Mouse (Mus musculus) frontal cortex, postnatal 10 days (tissue): ENCODE data around the gene Palb2.
A peak's percentile ranks its signal among the peaks of the same experiment; 100 is the strongest.
"Not testable (repeated sequence)": the region's sequence is repeated elsewhere in the genome, so short reads cannot be mapped to it uniquely, and the experiment has no call there.

Experiments used
- DNase-seq, 2 experiments: peaks; one replicate each; pipeline ENCODE4 v3.0.0; 2022; ENCODE audit warnings: low spot score in 2 of 2, mixed read lengths in 1 of 2

Palb2 gene

DNA sequence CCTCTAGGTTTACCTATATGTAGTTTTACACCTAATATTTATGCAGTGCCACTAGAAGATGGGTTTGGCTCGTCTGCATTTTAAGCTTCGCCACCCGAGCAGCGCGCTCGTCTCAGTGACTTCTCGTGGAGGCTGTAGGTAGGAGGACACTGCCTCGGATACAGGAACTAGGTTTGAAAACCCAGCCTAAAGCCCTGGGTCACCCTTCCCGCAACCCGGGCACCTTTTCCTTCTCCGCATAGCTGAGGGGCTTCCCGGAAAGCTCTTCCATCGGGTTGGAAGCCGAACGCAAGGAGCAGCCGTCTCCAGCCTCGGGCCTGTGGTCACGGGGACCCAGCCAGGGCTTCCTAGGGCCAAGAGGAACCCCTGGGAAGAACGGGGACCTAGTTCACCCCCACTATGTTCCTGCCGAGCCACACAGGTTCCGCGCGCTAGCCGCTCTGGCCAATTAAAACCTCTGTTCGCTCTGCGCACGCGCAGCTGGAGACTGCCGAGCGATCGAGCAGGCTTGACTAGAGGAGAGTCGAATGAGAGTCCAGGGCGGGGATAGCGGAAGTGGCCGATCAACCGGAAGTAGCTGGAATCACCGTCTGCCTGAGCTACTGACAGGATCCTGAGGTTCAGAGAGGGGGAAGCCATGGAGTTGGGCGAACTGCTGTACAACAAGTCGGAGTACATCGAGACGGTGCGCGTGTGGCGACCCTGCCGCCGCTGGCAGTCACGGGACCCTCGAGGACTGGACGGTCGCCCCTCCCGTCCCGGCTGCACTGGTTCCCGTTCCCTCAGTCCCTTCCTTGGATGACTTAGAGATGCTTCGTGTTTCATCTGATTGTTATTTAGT, at the start of gene Palb2, which contains the start of gene Dctn5:
Palb2 (minus strand) TSS at position 489 of the 841 bp plus-strand sequence.
Dctn5 (plus strand) TSS at position 545 of the 841 bp plus-strand sequence.
- peak; percentile 95 to 98 for DNase-seq

DNA sequence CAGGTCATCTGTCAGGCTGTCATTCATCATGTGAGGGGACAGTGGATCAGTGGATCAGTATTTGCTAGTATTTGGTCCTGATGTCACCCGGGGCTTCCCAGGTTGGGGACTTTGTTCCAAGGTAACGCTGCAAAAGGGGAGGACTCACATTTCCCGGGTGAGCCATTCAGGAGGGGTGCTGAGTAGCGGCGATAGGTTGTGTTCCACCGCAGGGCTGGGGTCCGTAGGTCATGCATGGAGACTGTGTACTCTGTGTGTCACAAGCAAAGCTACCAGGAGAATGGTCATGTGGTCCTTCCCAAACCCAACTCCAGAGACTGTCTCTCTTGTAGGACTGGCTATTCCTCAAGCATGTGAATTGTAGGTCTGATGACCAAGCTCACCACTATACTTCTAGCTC, 47.9 kb upstream of the Palb2 start:
- DNase-seq, result no peak

DNA sequence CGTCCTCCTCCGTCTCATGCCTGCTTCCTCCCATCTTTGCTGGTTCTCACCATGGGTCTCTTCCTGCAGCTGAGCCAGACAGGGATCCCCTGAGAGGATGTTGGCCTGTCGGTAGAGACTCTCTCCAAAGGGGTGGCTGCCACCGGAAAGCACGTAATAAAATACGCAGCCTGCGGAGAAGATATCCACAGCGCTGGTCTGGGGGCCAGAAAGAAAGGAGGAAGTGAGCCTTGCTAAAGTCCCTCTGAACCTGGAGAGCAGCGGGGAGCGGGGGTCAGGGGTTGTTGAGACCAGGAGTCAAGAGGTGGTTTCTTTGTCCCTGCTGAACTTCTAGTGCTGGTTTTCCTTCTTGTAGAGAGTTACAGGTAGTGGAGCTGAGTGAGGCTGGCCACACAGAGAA, 38.8 kb upstream of the Palb2 start:
- no peak for DNase-seq

DNA sequence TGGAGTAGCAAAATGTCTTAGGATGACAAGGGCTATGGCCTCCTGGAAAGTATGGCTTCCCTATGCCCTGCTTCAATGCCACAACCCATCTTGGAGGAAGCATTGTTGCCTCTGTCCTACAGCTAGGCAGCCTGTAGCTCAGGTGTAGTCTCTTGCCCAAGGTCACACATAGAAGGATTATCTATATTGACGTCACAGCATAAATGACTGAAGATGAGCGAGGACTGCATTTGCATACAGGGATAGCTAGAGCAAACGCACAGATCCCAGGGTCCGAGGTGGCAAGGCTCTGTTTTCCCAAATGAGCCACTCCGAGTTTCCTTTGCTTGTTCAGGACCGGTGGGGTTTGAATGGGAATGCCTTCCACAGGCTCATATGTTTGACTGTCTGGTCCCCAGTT, 37.9 kb upstream of the Palb2 start:
- no peak for DNase-seq

DNA sequence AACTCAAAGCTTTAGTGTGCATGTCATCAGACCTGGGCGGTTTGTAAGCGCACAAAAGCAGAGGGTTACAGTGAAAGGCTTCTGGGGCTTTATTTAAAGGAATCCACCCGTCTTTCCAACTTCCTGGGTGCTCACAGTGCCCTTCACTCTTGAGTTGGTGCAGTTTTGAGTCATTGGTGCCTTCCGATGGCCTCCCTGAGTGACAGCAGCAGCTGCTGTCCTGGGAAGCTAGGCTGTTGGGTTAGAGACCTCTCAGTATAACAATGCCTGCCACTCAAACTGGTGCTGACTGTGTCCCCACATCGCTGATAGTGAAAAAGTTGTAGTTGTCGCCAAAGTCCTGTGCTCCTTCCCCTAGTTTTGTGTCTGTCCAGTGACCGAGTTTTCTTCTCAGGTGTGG, 34.4 kb upstream of the Palb2 start:
- no peak for DNase-seq

DNA sequence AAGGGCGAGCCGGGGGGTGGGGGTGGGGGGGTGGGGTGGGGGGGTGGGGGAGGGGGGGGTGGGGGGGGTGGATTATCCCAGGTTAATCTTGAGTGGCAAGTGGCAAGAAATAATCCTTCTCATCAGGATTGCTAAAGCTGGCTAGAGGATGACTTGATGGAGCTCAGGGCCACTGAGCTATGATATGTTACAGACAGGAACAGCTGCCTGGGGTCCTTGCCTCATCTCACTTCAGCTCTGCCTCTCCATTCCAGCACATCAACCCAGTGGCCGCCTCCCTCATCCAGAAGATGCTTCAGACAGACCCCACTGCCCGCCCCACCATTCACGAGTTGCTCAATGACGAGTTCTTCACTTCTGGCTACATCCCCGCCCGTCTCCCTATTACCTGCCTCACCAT, 31.0 kb upstream of the Palb2 start:
- DNase-seq, result no peak

DNA sequence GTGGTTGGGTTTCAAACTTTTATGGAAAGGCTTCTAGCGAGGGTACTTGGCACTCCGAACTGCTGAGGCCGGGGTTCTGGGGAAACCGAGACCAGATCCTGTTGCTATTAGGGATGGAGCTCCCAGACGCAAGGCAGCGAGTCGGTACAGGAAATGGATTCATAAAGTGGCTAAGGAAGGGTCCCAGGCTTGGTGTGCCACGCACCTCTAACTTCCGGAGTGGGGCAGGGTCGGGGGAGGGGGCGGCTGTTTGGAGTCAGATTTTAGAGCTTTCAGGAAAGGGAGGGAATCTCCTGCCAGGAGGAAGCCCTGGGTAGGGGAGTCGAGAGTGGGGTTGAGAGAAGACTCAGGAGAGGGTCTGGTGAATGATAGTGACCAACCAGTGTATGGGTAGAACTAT, 27.3 kb upstream of the Palb2 start:
- no peak for DNase-seq

DNA sequence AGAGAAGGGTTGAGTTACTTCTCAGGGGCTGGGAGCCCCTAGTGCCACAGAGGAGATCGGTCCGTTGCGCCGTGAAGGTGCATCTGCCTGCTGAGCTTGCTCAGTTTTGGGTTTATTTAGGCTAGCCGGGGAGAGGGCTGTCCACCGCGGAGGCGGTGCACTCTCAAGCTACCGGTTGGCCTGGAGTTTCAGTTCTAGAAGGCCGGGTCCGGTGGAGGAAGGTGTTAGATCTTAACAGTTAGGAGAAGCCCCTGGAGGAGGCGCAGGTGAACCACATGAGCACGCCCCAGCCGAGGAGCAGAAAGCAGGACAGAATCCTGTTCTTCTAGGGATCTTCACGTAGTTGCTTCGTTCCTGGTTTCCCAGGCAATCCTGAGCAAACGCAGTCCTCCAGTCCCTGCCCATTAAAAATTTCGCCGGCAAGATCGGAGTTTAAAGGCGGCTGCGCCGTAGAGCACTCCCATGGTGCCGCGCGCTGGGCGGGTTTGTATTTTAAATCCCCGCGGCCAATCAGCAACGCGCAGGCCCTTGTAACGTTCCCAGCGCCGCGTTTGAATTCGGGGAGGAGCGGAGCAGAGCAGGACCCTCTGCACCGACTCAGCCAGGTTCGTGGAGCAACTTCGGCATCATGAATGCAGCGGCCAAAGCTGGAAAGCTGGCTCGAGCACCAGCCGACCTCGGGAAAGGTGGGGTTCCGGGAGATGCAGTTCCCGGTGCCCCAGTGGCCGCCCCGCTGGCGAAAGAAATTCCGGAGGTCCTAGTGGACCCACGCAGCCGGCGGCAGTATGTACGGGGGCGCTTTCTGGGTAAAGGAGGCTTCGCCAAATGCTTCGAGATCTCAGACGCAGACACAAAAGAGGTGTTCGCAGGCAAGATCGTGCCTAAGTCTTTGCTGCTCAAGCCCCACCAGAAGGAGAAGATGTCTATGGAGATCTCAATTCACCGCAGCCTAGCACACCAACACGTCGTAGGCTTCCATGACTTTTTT, 26.4 kb upstream of the Palb2 start, which contains the start of gene Plk1:
Plk1 (plus strand) TSS at position 525 of the 988 bp plus-strand sequence.
- peak; percentile 53 to 80 for DNase-seq

DNA sequence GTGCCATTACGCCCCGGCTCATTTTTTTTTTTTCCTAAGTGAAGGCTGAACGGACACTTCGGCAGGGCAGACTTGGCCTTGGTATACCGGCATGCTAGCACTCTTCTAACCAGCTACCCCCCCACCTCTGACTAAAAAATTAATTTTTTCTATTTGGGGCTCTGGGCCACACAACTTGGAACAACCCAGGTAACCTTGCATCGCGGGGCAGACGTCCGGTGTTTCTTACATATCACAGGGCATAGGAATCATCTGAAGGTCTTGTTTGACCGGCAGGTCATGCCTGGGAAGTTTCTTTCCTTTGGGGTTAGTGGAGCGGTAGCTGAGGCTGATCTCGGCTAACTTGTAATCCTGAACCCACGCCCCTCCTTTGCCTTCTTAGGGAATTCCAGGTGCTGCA, 25.7 kb upstream of the Palb2 start:
- no peak for DNase-seq

DNA sequence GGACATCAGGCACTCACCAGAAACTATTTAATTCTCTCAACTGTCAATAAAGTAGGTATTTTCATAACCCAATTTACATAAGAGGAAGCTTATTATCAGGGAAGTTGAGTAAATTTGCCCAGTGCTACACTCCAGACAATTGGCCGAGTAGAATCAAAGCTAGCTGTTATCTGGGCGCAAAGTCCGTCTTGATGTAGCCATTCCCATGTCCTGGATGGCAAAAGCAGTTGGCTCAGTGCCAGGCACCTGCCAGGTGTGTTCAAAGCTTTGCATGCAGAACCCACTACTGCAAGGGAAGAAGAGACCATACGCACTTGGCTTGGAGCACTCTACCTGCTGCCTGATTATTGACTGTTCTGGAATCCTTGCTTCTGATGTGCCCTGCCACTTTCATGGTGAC, 19.7 kb upstream of the Palb2 start:
- no peak for DNase-seq

DNA sequence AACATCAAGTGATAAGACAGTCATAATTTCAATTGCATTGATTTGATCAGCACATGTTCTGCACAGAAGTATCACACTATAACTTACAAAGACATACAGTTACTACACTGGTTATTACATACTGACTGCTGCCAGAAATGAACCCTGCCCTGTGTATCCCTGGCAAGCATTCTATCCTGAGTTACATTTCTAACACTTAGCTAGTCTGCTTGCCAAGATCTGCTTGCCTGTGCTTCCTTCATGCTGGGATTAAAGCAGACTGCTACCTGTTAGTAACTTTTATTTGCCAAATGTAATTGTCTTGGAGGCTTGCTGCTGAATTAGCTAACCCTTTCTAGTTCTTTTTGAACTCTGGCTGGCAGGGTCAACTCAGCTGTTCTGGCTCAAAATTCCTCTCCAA, 8.2 kb upstream of the Palb2 start:
- no peak for DNase-seq

DNA sequence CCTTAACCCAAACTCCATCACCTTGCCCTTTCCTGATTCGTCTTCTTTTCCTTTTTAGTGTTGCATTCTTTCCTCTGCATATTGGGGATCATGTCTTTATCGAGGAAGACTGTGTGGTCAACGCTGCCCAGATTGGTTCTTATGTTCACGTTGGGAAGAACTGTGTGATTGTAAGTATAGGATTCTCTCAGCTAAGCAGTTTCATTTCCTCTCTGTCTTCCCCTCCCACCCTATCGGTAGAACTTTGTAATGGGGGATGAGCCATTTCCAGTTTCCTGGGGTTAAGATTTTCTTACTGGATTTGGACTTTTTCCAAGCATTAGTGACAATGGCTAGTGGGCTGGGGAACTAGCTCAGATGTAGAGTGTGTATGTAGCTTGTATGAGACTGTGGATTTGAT, 5.4 kb upstream of the Palb2 start:
- DNase-seq, result no peak

DNA sequence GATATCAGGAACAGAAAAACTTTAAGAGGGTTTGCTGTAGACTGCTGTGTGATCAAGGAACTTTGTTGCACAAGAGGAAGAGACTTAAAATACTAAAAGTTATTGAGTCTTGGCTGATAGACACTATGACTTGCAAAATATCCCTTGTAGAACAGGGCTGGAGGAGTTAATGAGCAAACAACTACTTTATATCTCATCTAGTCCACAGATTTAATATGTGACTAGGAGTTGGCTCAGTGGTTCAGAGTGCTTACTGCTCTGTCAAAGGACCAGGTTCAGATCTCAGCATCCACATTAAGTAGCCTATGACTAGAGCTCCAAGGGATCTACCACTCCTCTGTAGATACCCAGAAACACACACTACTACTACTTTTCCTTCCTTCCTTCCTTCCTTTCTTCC, 4.3 kb upstream of the Palb2 start:
- no peak for DNase-seq

DNA sequence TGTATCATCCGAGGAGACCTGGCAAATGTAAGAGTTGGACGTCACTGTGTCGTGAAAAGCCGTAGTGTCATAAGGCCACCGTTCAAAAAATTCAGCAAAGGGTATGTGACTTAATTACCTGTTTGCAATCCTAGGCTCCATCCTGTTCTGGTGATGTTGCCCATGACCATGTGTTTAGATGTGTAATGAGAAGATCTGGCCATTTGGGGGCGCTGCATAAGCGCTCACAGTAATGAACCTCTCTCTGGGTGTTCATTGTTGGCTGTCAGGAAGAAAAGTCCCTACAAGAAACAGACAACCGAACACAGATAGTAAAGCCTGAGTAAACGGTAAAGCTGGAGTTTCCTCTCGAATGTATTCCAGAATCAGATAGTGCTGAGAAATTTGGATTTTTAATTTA, 2.3 kb upstream of the Palb2 start:
- DNase-seq, result no peak

DNA sequence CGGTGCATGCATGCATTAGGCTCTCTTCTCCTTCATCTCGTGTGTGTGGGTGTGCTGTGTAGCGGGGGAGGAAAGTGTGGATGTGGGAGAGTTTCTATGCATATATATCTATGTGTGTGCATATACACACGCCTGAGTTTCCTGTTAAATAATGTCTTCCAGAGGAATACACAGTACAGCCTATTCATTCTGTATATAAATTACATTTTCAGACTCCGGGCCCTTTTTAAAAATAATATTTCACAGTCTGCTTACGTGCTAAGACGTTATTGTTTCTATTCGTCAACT, 497 bp upstream of the Palb2 start:
- DNase-seq, result no peak

DNA sequence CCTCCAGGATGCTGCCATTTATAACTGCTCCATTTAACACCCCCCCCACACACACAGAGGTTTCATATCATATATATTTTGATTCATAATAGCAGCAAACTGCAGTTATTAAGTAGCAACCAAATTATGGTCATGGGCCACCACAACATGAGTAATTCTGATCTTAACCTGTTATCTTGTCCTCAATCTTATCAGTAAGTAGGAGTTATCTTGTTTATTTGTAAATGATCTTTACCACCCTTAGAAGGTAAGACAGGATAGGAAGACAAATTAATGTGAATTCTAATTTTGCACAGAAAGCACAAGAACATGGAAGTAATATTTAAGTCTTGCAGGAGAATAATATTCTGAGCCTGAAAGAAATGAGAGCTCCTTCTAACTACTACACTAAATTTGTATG, 951 bp downstream of the Palb2 start:
- DNase-seq, result no peak

DNA sequence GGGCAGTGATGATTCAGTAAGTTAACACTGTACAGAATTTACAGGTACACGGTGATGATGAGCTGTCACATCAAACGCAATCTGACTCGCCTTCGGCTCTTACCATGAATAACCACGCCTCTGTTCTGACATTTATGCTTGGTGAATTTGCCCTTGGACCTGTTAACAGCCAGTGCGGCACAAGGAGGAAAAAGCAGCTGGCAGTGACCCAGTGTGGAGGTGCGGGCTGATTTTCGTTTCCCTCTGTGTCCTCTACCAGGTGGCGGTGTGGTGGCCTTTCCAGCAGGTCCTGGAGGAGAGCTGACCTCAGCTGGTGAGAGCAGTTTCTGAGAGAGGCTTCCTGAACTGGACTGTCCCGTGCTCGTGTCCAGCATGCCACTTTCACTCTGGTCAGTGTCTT, 5.8 kb downstream of the Palb2 start:
- no peak for DNase-seq

DNA sequence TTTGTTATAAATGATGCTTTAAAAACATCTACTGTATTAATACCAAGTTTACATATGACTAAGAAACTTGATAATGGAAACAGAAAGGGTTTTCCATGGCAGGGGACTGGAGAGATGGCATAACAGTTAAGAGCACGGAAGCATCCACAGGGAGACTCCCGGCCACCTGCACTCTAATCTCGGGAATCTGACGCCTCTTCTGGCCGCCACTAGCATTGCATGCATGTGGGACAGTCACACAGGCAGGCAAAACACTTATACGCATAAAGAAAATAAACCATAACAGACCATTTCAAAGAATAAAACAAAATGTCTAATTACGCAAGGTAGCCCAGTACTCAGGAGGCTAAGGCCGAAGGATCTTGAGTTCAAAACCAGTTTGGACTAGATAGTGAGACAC, 7.1 kb downstream of the Palb2 start:
- no peak for DNase-seq

DNA sequence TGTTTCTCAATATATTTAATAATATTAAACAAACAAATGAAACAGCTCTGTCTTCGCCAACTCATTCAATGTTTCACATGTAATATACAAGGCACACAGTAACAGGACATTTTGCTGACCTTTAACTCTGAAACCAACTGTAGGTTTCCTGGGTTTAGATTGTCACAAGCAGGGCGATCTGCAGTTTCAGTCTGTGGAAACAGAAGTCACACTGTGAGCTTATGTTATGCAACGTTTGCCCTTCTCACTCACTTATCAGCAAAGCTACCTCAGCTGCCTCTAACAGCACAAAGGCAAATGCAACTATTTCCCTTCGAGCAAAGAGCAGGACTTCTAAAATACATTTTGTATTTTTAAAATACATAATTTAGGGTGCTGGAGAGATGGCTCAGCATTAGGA, 9.3 kb downstream of the Palb2 start:
- no peak for DNase-seq

DNA sequence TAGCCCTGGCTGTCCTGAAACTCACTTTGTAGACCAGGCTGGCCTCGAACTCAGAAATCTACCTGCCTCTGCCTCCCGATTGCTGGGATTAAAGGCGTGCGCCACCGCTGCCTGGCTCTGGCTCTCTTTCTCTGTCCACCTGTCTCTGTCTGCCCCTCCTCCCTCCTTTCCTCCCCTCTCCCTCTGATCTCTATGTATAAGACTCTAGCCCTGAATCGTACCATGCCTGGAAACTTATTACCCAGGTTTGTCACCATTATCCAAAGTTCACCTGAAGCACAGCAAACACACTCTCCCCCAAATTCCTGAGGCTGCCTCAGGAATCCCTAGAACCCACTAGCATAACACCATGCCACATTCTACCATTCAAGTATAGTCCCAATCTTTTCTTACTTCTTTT, 24.6 kb downstream of the Palb2 start:
- no peak for DNase-seq

DNA sequence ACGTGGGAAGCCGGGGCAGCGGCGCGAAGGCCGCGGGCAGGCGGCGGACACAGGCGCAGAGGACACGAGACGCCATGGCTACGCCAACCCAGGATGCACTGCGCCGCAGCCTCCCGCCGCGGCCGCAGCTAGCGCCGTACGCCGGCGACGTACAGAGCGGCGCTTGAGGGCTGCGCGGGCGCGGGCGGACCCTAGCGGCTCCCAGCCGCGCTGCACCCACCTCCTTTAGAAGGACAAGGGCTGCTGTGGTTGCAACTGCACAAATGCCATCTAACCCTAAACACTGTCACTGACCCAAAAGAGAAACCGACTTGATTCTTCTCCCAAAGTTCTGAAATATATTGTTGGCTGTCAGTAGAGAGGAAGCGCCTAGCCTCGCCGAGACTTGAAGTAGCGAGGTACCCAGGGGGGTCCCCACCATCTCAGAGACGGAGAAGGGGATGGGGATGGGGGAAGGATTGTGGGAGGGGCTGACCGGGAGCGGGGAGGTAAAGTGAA, 31.0 kb downstream of the Palb2 start, which contains the start of gene Ndufab1:
Ndufab1 (minus strand) TSS at position 140 of the 498 bp plus-strand sequence.
- DNase-seq, result peak; percentile 71 to 86

DNA sequence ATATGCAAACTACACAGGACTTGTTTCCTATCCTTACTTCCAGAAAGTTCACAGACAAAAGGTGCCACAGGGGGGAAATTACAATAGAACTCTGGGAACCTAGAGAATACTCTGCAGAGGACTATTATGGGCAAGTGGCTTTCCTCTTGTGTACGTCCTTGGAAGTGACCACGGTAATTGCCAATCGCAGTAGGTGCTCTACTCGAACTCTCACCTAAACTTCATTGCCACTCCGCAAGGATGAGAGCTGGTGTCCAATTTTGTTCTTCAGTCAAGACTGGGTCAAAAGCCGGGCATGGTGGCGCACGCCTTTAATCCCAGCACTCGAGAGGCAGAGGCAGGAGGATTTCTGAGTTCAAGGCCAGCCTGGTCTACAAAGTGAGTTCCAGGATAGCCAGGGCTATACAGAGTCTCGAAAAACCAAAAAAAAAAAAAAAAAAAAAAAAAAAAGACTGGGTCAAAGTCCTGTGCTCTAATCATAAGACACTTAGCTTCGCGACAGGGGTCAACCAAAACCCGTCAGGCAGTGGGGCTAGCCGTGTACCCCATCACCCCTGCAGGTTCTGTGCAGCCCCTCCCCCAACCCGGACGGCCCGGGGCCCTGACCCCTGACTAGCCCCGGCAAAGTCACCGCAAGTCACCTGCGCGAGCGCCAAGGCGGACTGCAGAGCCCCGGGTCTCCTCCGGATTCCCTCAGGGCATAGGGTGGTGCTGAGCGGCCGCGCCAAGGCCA, 31.6 kb downstream of the Palb2 start:
- not testable (repeated sequence) for DNase-seq
